Mouse (Mus musculus) lung, postnatal 0 days (tissue): ENCODE results near the gene Acsf3.

ENCODE experiments used
- CTCF ChIP-seq: IDR thresholded peaks from 2 replicates; pipeline ENCODE4 v1.5.1; 2016; ENCODE audit warnings: antibody characterized with exemption, mild to moderate bottlenecking
- EP300 ChIP-seq: IDR thresholded peaks from 2 replicates; pipeline ENCODE4 v1.6.1; 2016; ENCODE audit warnings: antibody characterized with exemption, mild to moderate bottlenecking, control low read depth

DNA sequence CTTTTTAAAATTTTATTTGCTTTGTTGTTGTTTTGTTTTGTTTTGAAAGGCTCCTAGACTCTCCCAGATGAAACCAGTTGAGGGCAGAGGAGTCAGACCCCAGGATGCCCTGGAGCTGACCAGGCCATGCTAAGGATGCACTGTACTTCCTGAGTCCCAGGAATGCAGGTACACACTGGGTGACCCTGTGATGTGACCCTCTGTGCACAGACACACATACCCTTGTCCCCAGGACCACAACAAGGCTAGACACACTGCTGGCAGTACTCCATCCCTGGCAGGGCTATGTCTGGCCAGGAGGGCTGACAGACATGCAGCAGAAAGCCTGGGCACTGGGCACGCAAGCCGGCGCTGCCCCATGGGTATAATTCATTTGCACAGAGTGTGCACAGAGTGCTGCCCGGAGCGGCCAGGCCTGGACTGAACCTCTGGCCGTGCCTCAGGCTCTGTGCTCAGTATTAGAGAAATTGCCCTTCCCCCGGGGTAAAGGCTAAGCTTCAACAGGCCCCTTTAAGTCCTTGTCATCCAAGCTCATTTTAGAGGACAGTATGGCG, 8.6 kb upstream of the Acsf3 start:
- no peak for TF ChIP-seq EP300
- TF ChIP-seq CTCF, result no peak
